Mouse (Mus musculus) lung, postnatal 0 days (tissue): Measurements from ENCODE around the gene Prr11. TPM values are rescaled to one million over a fixed set of nuclear protein-coding genes. Genes with fewer than 3 reads are reported as not detected.
A peak's percentile ranks its signal among the peaks of the same experiment; 100 is the strongest.
"Not testable (repeated sequence)": the region's sequence is repeated elsewhere in the genome, so short reads cannot be mapped to it uniquely, and the experiment has no call there.

Experiments
- ATAC-seq: fragments of 200-750 bp; cut with Nextera tagmentation; 2 replicates; pipeline ENCODE4 v1.8.0; 2017; ENCODE audit warnings: moderate library complexity
- DNase-seq: peaks from one replicate; pipeline ENCODE4 v3.0.0-alpha.2; 2016; ENCODE audit warnings: low spot score
- H3K27ac ChIP-seq: fragments of 300-500 bp; sonication (generic); 2 replicates; pipeline ENCODE4 v1.5.1; 2014; ENCODE audit warnings: antibody characterized with exemption, mild to moderate bottlenecking, low read length, mixed read lengths
- H3K27me3 ChIP-seq: fragments of 300-500 bp; sonication (generic); replicated peaks from 2 replicates; pipeline ENCODE4 v1.6.1; 2014; ENCODE audit warnings: low read length, mixed read lengths; ENCODE audit not compliant: insufficient read depth
- H3K36me3 ChIP-seq: fragments of 300-500 bp; sonication (generic); 2 replicates; pipeline ENCODE4 v1.6.1; 2014; ENCODE audit warnings: low read length, mixed read lengths; ENCODE audit not compliant: insufficient read depth
- H3K4me1 ChIP-seq: fragments of 300-500 bp; sonication (generic); 2 replicates; pipeline ENCODE4 v1.6.1; 2014; ENCODE audit warnings: antibody characterized with exemption, low read depth, low read length, mixed read lengths; ENCODE audit not compliant: insufficient read depth
- H3K4me2 ChIP-seq: fragments of 300-500 bp; sonication (generic); replicated peaks from 2 replicates; pipeline ENCODE4 v1.6.1; 2014; ENCODE audit warnings: low read depth, mild to moderate bottlenecking, low read length, moderate library complexity, mixed read lengths
- H3K4me3 ChIP-seq: fragments of 300-500 bp; sonication (generic); 2 replicates; pipeline ENCODE4 v1.5.1; 2014; ENCODE audit warnings: low read depth, low read length
- H3K9ac ChIP-seq: fragments of 300-500 bp; sonication (generic); replicated peaks from 2 replicates; pipeline ENCODE4 v1.6.1; 2014; ENCODE audit warnings: low read depth, mild to moderate bottlenecking
- H3K9me3 ChIP-seq: fragments of 300-500 bp; sonication (generic); 2 replicates; pipeline ENCODE4 v1.6.1; 2016; ENCODE audit warnings: low read length, mixed read lengths
- CTCF ChIP-seq: IDR thresholded peaks from 2 replicates; pipeline ENCODE4 v1.5.1; 2016; ENCODE audit warnings: antibody characterized with exemption, mild to moderate bottlenecking
- EP300 ChIP-seq: IDR thresholded peaks from 2 replicates; pipeline ENCODE4 v1.6.1; 2016; ENCODE audit warnings: antibody characterized with exemption, mild to moderate bottlenecking, control low read depth
- WGBS: fragments of 180-500 bp; shearing (Covaris S2); extraction: QIAGEN DNeasy Blood & Tissue Kit; methylation state at CpG from one replicate; pipeline ENCODE4 v1.1.7; 2014; 5-methylcytosine and 5-hydroxymethylcytosine counted together
- microRNA counts: library from miRNA; unstranded; fragments of <30 nt; microRNA quantifications from one replicate; lab custom pipeline; 2015
- microRNA-seq: library from miRNA; unstranded; fragments of <30 nt; microRNA quantifications from one replicate; pipeline ENCODE4, GENCODE M21; 2016
- polyA plus RNA-seq: library from polyadenylated mRNA; unstranded; fragments of >200 nt; fragmentation: Nextera tagmentation; extraction: Ambion mirVana; gene quantifications from 2 replicates; pipeline ENCODE4 v1.2.1, GENCODE M21; 2015

The Prr11 gene
- polyA plus RNA-seq, 1 experiment from 2014 or later = 0.36 TPM

- H3K27me3 ChIP-seq = no peaks in the 10 kb centered on the region
- no peak overlapping the region for H3K9ac ChIP-seq
- H3K27ac ChIP-seq = no peak overlapping the region
- no peak overlapping the region for H3K4me2 ChIP-seq
- 100% methylated on average over 2 of the region's 2 CpGs for WGBS
- TF ChIP-seq CTCF (no peak), EP300 (no peak)
- ATAC-seq (no peak), DNase-seq (no peak)
- no peaks in the 10 kb centered on the region for H3K9me3 ChIP-seq
- H3K4me1 ChIP-seq = no peaks in the 10 kb centered on the region
- H3K4me3 ChIP-seq = no peak overlapping the region
- no peaks in the 10 kb centered on the region for H3K36me3 ChIP-seq
These were observed 48.1 kb downstream of the Prr11 start for GRCm38 (mm10) chr11:87060410-87060809.

- Histone ChIP-seq H3K4me1 (no peaks in the 10 kb centered on the region), H3K9ac (no peak overlapping the region), H3K4me3 (no peak overlapping the region), H3K9me3 (no peaks in the 10 kb centered on the region), H3K4me2 (no peak overlapping the region), H3K36me3 (no peaks in the 10 kb centered on the region), H3K27me3 (no peaks in the 10 kb centered on the region), H3K27ac (no peak overlapping the region)
- no peak for DNase-seq
- WGBS = 76% methylated on average over 6 of the region's 6 CpGs
- no peak for TF ChIP-seq CTCF
- no peak for TF ChIP-seq EP300
- ATAC-seq = no peak
These were observed 52.2 kb downstream of the Prr11 start for GRCm38 (mm10) chr11:87056286-87056685.

GRCm38 (mm10) chr11:87048900-87049299, 59.6 kb downstream of the Prr11 start:
- H3K9ac ChIP-seq, H3K4me2 ChIP-seq, H3K36me3 ChIP-seq, H3K27me3 ChIP-seq, DNase-seq, H3K4me3 ChIP-seq, H3K4me1 ChIP-seq, H3K27ac ChIP-seq, ATAC-seq, H3K9me3 ChIP-seq: not testable (repeated sequence)
- WGBS = 85% methylated on average over 7 of the region's 7 CpGs

- Histone ChIP-seq H3K27me3 (no peaks in the 10 kb centered on the region), H3K36me3 (no peaks in the 10 kb centered on the region), H3K4me1 (no peaks in the 10 kb centered on the region), H3K27ac (no peak overlapping the region), H3K4me2 (no peak overlapping the region), H3K4me3 (no peak overlapping the region), H3K9ac (no peak overlapping the region), H3K9me3 (no peaks in the 10 kb centered on the region)
- ATAC-seq (no peak), DNase-seq (no peak)
- WGBS = 77% methylated on average over 5 of the region's 5 CpGs
- no peak for TF ChIP-seq EP300
These were observed 61.5 kb downstream of the Prr11 start for GRCm38 (mm10) chr11:87046968-87047367.

GRCm38 (mm10) chr11:87043052-87043451, 65.5 kb downstream of the Prr11 start:
- Histone ChIP-seq H3K9me3 (no peaks in the 10 kb centered on the region), H3K27ac (no peak overlapping the region), H3K27me3 (no peaks in the 10 kb centered on the region), H3K4me1 (no peaks in the 10 kb centered on the region), H3K4me3 (no peak overlapping the region), H3K4me2 (no peak overlapping the region), H3K36me3 (no peaks in the 10 kb centered on the region), H3K9ac (no peak overlapping the region)
- no peak for TF ChIP-seq CTCF
- no peak for TF ChIP-seq EP300
- DNase-seq (no peak), ATAC-seq (no peak)
- 79% methylated on average over 3 of the region's 3 CpGs for WGBS

- TF ChIP-seq EP300 (peak; percentile 99), CTCF (no peak)
- H3K4me2 ChIP-seq = no peak overlapping the region
- no peaks in the 10 kb centered on the region for H3K4me1 ChIP-seq
- H3K27ac ChIP-seq = peak overlapping the region; percentile 81
- peak; percentile 95 for DNase-seq
- H3K27me3 ChIP-seq = no peaks in the 10 kb centered on the region
- 43% methylated on average over 9 of the region's 9 CpGs for WGBS
- ATAC-seq = peak; percentile 97
- H3K36me3 ChIP-seq = no peaks in the 10 kb centered on the region
- no peak overlapping the region for H3K9ac ChIP-seq
- no peak overlapping the region for H3K4me3 ChIP-seq
- H3K9me3 ChIP-seq = no peaks in the 10 kb centered on the region
These were observed 69.1 kb downstream of the Prr11 start for GRCm38 (mm10) chr11:87039307-87039963.

MicroRNAs within 50 kb of the gene (microRNA counts, 519-probe panel; counts per million panel counts)
- microRNA mmu-miR-301a (lab: Ali Mortazavi, UCI) = 6,320 counts per million, percentile 82 among the panel's probes with 10 or more counts

Small RNAs within 50 kb of the gene (microRNA-seq; reads per million reads assigned to microRNA genes)
- 1,142 reads per million, percentile 76 among the genes with 10 or more reads in this experiment for gene Mir301

Other genes starting within 250 kb of the Prr11 start
- 8.5 and 9.5 TPM in 2 replicates for gene Ypel2, start 115.0 kb downstream of the Prr11 start, polyA plus RNA-seq
- gene Gdpd1, start 34.6 kb downstream of the Prr11 start, polyA plus RNA-seq = 47.7 and 66.5 TPM in 2 replicates
- gene Smg8, start 21.9 kb downstream of the Prr11 start, polyA plus RNA-seq = 10.8 and 10.9 TPM in 2 replicates
- 12.7 and 13.4 TPM in 2 replicates for gene Ska2, start 526 bp upstream of the Prr11 start, polyA plus RNA-seq
- gene Trim37, start 18.4 kb upstream of the Prr11 start, polyA plus RNA-seq = 11.0 and 11.1 TPM in 2 replicates